Mouse (Mus musculus): ENCODE measurements around the gene Ahnak.
"Not testable (repeated sequence)": the region's sequence is repeated elsewhere in the genome, so short reads cannot be mapped to it uniquely, and the experiment has no call there.

Gene Ahnak

GRCm38 (mm10) chr19:9065621-9066561 is 76.8 kb downstream of the Ahnak start:
- DNase-seq (ENCODE audit: low spot score) = peak; percentile 42

- DNase-seq (ENCODE audit: low spot score) = no peak
Observed at GRCm38 (mm10) chr19:9067292-9067691, 78.2 kb downstream of the Ahnak start.

- peak; percentile 44 for DNase-seq (ENCODE audit: low spot score)
Observed at GRCm38 (mm10) chr19:9069687-9070307, 80.7 kb downstream of the Ahnak start.

DNA sequence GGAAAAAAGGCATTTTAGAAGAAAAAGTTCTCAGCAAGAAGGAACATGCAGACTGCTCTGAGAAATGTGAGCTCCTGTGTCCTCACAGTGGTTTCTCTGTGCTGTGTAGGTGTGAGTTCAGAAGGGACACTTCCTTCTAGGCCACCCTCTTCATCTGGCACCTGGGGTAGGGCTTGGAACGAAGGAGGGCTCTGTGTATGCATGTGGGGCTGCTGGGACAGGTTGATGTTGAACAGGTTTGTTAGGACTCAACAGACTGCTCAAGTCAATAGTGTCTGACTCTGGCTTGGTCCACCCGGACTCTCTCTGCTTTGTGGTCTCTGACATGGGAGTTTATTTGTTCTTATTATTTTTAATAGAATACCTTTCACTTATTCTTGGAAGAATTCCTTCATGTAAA is 81.2 kb downstream of the Ahnak start:
- no peak for DNase-seq (ENCODE audit: low spot score)

DNA sequence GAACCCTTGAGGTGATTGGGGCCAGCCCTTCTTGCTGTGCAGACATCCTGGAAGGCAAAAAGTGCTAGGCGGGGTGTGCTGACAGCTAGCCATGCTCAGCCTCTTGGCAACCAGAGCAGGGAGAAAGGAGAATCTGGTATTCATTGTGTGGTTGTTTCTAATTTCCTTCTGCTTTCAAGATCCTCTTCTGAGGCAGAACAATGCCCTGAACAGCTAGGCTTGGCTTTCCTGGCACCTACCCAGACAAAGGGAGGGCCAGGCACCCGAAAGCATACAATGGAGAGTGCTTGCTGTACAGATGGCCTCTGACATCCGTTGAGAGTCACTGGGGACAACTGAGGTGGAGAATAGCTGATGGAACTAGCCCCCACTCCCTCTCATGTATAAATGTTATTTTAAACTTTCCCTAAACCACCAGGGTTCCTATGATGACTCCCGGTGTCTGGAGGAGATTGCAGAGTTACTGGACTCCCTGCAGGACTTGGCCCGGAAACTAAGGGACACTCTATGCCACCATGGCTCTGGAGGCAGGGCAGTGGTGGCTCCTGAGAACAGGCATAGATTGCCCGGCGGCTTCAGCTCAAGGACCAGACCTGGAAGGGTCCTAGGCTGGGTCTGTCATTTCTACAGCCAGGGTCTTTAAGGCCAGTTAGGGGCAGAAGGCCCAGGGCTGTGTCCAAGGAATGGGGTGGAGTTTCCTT is 82.5 kb downstream of the Ahnak start:
- DNase-seq (ENCODE audit: low spot score) = peak; percentile 67

DNA sequence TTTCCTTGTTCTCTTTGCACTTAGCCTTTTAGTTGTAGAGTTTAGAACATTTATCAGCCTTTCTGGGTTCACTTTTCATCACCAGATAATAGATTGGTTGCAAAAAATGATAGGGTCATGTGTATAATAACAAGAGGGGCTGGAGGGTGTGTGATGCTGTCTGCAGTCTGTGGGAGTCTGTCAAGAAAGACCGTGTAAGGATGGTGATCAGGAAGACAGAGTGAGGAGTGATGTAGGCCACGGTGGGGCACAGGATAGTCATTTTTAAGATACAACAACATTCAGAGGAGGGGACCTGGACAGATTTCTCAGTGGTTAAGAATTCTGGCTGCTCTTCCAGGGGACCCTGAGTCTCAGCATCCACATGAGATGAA is 83.1 kb downstream of the Ahnak start:
- DNase-seq (ENCODE audit: low spot score) = no peak

DNA sequence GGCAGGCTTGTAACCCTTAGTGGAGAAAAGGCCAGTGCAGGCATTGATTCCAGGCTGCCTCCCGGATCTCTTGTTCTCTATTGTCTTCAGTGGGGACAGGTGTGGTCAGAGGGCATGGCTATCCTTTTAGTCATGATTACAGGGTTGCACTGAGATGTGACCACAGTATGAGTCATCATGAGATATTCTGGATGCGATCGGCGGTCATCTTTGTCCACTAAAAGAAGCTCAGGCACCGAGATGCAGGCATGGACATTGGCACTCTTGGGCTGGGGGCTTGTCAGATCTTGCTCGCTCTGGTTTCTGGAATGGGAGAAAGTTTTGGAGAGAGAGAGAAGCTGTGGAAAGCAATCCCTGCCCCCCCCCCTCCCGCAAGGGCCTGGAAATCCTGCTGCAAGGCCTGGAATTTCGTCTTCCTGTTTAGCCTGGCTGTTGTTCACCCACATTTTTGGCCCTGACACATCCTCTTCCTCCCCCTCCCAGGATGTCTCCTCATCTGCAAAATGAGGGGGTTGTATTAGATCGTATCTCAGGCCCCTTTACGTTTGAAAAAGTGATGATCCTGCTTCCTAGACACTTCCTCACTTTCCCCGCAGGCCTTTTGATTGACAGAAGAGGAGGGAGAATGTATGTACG is 84.8 kb downstream of the Ahnak start:
- DNase-seq (ENCODE audit: low spot score) = no peak

GRCm38 (mm10) chr19:9074424-9074823 is 85.3 kb downstream of the Ahnak start:
- no peak for DNase-seq (ENCODE audit: low spot score)

DNA sequence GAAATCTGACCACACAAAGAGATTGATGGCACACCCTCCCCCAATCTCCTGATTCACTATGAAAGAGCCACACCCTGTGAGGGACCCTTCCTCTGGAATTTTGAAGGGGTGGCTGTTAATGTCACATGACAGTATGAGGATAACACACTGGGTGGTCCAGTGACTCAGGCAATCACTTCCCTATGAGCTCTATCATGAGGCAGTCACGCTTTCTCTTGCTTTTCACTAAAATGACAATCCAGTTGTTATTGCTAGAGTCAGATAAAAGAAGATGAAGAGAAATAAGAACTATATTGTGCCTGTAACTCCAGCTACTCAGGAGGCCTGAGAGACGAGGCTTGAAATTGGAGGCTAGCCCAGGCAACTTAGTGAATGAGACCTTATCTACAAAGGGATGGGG is 86.5 kb downstream of the Ahnak start:
- no peak for DNase-seq (ENCODE audit: low spot score)

- DNase-seq (ENCODE audit: low spot score) = no peak
Observed at GRCm38 (mm10) chr19:9076035-9076434, 87.0 kb downstream of the Ahnak start.

GRCm38 (mm10) chr19:9076982-9077660 is 88.0 kb downstream of the Ahnak start:
- DNase-seq (ENCODE audit: low spot score) = no peak

- no peak for DNase-seq (ENCODE audit: low spot score)
Observed at GRCm38 (mm10) chr19:9079916-9080315, 90.8 kb downstream of the Ahnak start.

- no peak for DNase-seq (ENCODE audit: low spot score)
Observed at GRCm38 (mm10) chr19:9081311-9082190, 92.5 kb downstream of the Ahnak start.

DNA sequence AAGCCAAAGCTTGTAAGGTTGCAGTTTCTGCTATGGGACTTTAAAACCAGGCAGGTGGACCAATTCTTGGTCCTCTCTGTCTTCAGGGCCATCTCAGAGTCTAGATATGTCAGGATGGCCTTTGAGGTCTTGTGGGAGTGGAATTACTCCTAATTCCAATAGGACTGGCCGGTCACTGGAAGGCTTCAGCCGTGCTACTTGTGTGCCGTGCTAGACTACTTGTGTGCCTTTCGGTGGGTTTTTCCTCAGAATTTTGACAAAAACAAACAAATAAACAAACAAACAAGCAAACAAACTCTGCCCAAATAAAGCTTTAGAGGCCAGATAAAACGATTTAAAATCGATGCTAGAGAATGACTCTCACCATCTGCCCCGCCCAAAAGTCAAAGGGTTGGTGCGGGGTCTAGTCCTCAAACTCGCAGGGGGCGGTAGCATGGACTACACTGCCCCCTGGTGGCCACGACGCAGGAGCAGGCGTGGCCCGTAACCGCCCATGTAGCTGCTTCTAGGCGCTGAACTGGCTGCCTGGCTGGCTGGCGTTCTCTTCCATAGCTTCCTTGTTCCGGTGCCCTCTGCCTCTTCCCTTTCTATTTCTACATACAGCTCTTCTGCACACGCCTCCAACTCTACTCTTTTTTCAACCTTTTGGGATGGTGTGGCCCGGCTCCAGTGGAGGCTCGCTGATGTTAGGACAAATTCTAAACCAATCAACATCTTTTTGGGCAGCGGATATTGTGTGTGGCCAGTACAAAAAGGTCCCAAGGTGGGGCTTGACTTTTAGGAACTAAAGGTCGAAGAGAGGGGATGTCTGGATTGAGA is 93.3 kb downstream of the Ahnak start:
- DNase-seq (ENCODE audit: low spot score) = peak; percentile 84

GRCm38 (mm10) chr19:9083010-9083355 is 93.9 kb downstream of the Ahnak start:
- no peak for DNase-seq (ENCODE audit: low spot score)

DNA sequence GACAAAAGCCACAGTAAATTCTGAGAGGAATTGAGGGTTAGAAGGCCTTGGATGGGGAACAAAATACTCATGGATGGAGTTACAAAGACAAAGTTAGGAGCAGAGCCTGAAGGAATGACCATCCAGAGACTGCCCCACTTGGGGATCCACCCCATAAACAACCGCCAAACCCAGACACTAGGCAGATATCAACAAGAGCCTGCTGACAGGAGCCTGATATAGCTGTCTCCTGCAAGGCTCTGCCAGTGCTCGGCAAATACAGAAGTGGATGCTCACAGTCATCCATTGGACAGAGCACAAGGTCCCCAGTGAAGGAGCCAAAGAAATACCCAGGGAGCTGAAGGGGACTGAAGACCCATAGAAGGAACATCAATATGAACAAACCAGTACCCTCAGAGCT is 94.8 kb downstream of the Ahnak start:
- DNase-seq (ENCODE audit: low spot score) = not testable (repeated sequence)

GRCm38 (mm10) chr19:9087821-9088220 is 98.7 kb downstream of the Ahnak start, which contains the start of gene Scgb1a1:
TSS of gene Scgb1a1 (minus strand) at chr19:9087958.
- DNase-seq (ENCODE audit: low spot score) = no peak

GRCm38 (mm10) chr19:9090191-9090590 is 101.1 kb downstream of the Ahnak start:
- DNase-seq (ENCODE audit: low spot score) = no peak

DNA sequence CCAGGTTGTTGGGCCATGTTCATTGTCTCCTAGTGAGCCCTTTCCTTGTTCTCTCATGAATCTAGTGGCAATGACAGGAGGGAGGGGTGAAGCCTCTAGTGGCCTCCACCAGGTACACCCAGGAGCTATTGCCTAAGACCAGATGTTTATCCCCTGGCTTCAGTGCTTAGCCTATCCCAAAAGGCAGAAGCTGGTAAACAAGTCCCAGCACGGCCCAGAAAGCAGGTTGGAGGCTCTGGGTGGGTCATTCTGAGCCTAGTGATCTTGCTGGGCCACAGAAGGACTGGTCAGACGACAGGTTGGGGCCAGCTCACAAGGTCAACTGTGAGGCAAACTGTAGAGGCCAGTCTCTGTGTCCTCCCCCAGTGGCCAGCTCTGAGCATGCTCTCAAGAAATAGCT is 101.6 kb downstream of the Ahnak start:
- no peak for DNase-seq (ENCODE audit: low spot score)

DNA sequence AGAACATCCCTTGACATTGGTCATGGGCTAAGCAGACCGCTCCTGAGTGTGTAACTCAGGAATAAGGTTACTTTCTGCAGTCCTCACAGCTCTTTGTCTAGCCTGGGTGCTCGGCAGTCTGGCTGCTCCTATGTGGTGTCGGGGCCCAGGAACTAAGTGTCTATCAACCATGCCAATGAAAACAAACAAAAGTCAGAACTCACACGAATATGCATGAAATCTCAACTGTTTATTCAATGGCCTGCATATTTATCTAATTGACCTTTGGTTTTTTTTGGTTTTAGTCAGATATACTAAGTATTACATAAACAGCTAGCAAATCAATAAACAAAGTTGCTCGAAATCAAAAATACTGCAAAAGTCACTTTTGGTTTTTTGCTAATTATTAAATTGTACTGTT is 106.0 kb downstream of the Ahnak start:
- DNase-seq (ENCODE audit: low spot score) = no peak

Measured in layer of hippocampus, adult 11-12 months (tissue).